Mouse (Mus musculus): ENCODE results near the gene Acad10. TPM values are rescaled to one million over a fixed set of nuclear protein-coding genes. Genes with fewer than 3 reads are reported as not detected.
"Not testable (repeated sequence)": the region's sequence is repeated elsewhere in the genome, so short reads cannot be mapped to it uniquely, and the experiment has no call there.

Acad10 gene
- polyA plus RNA-seq, 2 experiments = 1.7 to 2.2 TPM

GRCm38 (mm10) chr5:121631106-121631647 lies 29.1 kb downstream of the Acad10 start:
- H3K4me2 ChIP-seq (ENCODE audit: low read depth); H3K9ac ChIP-seq (replicated peaks); H3K27ac ChIP-seq; H3K36me3 ChIP-seq (replicated peaks; ENCODE audit: control insufficient read depth, insufficient read depth, low read depth); H3K4me3 ChIP-seq (ENCODE audit: insufficient read depth in 1 of 2, low read depth in 2 of 2, low read length in 2 of 2); H3K9me3 ChIP-seq (ENCODE audit: control insufficient read depth, low read length); DNase-seq (ENCODE audit: low read depth in 3 of 3, low spot score in 3 of 3); H3K27me3 ChIP-seq (ENCODE audit: control insufficient read depth, insufficient read depth, low read length); H3K4me1 ChIP-seq (replicated peaks; ENCODE audit: control insufficient read depth in 2 of 2, insufficient read depth in 2 of 2, low read length in 1 of 2); ATAC-seq (ENCODE audit: insufficient read depth): not testable (repeated sequence)
- 56% methylated on average over 9 of the region's 9 CpGs for WGBS (ENCODE audit: insufficient replicate concordance)
- TF ChIP-seq CTCF (IDR thresholded peaks at IDR 0.05; ENCODE audit: low read depth) = peak; percentile 50

- peak; percentile 22 to 41 (median 28) for DNase-seq (ENCODE audit: low read depth in 3 of 3, low spot score in 3 of 3)
Measured at GRCm38 (mm10) chr5:121627871-121628270, 32.4 kb downstream of the Acad10 start.

GRCm38 (mm10) chr5:121623241-121623640 lies 37.1 kb downstream of the Acad10 start:
- Histone ChIP-seq H3K4me1 (replicated peaks; ENCODE audit: control insufficient read depth in 2 of 2, insufficient read depth in 2 of 2, low read length in 1 of 2) (peaks cover 0 to 3% of the 10 kb centered on the region in 2 experiments; a peak in 3 of 4 replicates), H3K27ac (no peak overlapping the region), H3K4me2 (ENCODE audit: low read depth) (no peak overlapping the region), H3K9ac (replicated peaks) (no peak overlapping the region), H3K27me3 (ENCODE audit: control insufficient read depth, insufficient read depth, low read length) (no peaks in the 10 kb centered on the region), H3K36me3 (replicated peaks; ENCODE audit: control insufficient read depth, insufficient read depth, low read depth) (no peaks in the 10 kb centered on the region), H3K9me3 (ENCODE audit: control insufficient read depth, low read length) (no peaks in the 10 kb centered on the region), H3K4me3 (ENCODE audit: insufficient read depth in 1 of 2, low read depth in 2 of 2, low read length in 2 of 2) (no peak overlapping the region)
- DNase-seq (ENCODE audit: low read depth in 3 of 3, low spot score in 3 of 3) = no peak
- WGBS (ENCODE audit: insufficient replicate concordance) = 76% methylated on average over 3 of the region's 3 CpGs
- ATAC-seq (ENCODE audit: insufficient read depth) = no peak
- TF ChIP-seq CTCF (IDR thresholded peaks at IDR 0.05; ENCODE audit: low read depth) = no peak
- TF ChIP-seq EP300 (IDR thresholded peaks at IDR 0.05; ENCODE audit: low read depth) = no peak

More at GRCm38 (mm10) chr5:121627871-121628270, 32.4 kb downstream of the Acad10 start:
- Histone ChIP-seq H3K4me2 (ENCODE audit: low read depth) (no peak overlapping the region), H3K36me3 (replicated peaks; ENCODE audit: control insufficient read depth, insufficient read depth, low read depth) (no peaks in the 10 kb centered on the region), H3K4me1 (replicated peaks; ENCODE audit: control insufficient read depth in 2 of 2, insufficient read depth in 2 of 2, low read length in 1 of 2) (no peaks in the 10 kb centered on the region), H3K9ac (replicated peaks) (no peak overlapping the region), H3K27ac (no peak overlapping the region), H3K9me3 (ENCODE audit: control insufficient read depth, low read length) (no peaks in the 10 kb centered on the region), H3K27me3 (ENCODE audit: control insufficient read depth, insufficient read depth, low read length) (no peaks in the 10 kb centered on the region), H3K4me3 (ENCODE audit: insufficient read depth in 1 of 2, low read depth in 2 of 2, low read length in 2 of 2) (no peak overlapping the region)
- 0% methylated on average over 1 of the region's 1 CpGs for WGBS (ENCODE audit: insufficient replicate concordance)
- TF ChIP-seq CTCF (IDR thresholded peaks at IDR 0.05; ENCODE audit: low read depth) (peak; percentile 94), EP300 (IDR thresholded peaks at IDR 0.05; ENCODE audit: low read depth) (no peak)
- no peak for ATAC-seq (ENCODE audit: insufficient read depth)

GRCm38 (mm10) chr5:121621102-121621501 lies 39.2 kb downstream of the Acad10 start:
- Histone ChIP-seq H3K4me3 (ENCODE audit: insufficient read depth in 1 of 2, low read depth in 2 of 2, low read length in 2 of 2) (no peak overlapping the region), H3K4me2 (ENCODE audit: low read depth) (no peak overlapping the region), H3K9ac (replicated peaks) (no peak overlapping the region), H3K9me3 (ENCODE audit: control insufficient read depth, low read length) (no peaks in the 10 kb centered on the region), H3K4me1 (replicated peaks; ENCODE audit: control insufficient read depth in 2 of 2, insufficient read depth in 2 of 2, low read length in 1 of 2) (peaks cover 0 to 9% of the 10 kb centered on the region in 2 experiments; a peak in 3 of 4 replicates), H3K27ac (no peak overlapping the region), H3K36me3 (replicated peaks; ENCODE audit: control insufficient read depth, insufficient read depth, low read depth) (no peaks in the 10 kb centered on the region), H3K27me3 (ENCODE audit: control insufficient read depth, insufficient read depth, low read length) (no peaks in the 10 kb centered on the region)
- DNase-seq (ENCODE audit: low read depth in 3 of 3, low spot score in 3 of 3) (no peak), ATAC-seq (ENCODE audit: insufficient read depth) (no peak)
- no peak for TF ChIP-seq EP300 (IDR thresholded peaks at IDR 0.05; ENCODE audit: low read depth)
- no peak for TF ChIP-seq CTCF (IDR thresholded peaks at IDR 0.05; ENCODE audit: low read depth)
- WGBS (ENCODE audit: insufficient replicate concordance) = 87% methylated on average over 5 of the region's 5 CpGs

- H3K36me3 ChIP-seq (replicated peaks; ENCODE audit: control insufficient read depth, insufficient read depth, low read depth) = no peaks in the 10 kb centered on the region
- WGBS (ENCODE audit: insufficient replicate concordance) = 1% methylated on average over 42 of the region's 58 CpGs
- peak within 1 kb of the TSS; percentile 28 for H3K27ac ChIP-seq
- H3K9ac ChIP-seq (replicated peaks) = peak within 1 kb of the TSS; percentile 82
- H3K9me3 ChIP-seq (ENCODE audit: control insufficient read depth, low read length) = no peaks in the 10 kb centered on the region
- peak within 1 kb of the TSS; percentile 85 for H3K4me2 ChIP-seq (ENCODE audit: low read depth)
- DNase-seq (ENCODE audit: low read depth in 3 of 3, low spot score in 3 of 3) (peak; percentile 60 to 66 (median 64)), ATAC-seq (ENCODE audit: insufficient read depth) (peak; percentile 86)
- H3K27me3 ChIP-seq (ENCODE audit: control insufficient read depth, insufficient read depth, low read length) = no peaks in the 10 kb centered on the region
- peak within 1 kb of the TSS; percentile 81 to 89 for H3K4me3 ChIP-seq (ENCODE audit: insufficient read depth in 1 of 2, low read depth in 2 of 2, low read length in 2 of 2)
- peaks cover 0 to 9% of the 10 kb centered on the region in 2 experiments; a peak in 3 of 4 replicates for H3K4me1 ChIP-seq (replicated peaks; ENCODE audit: control insufficient read depth in 2 of 2, insufficient read depth in 2 of 2, low read length in 1 of 2)
- TF ChIP-seq EP300 (IDR thresholded peaks at IDR 0.05; ENCODE audit: low read depth) (no peak), CTCF (IDR thresholded peaks at IDR 0.05; ENCODE audit: low read depth) (no peak; the same call in 1 of the 2 replicates)
Measured at GRCm38 (mm10) chr5:121618592-121619513, 41.5 kb downstream of the Acad10 start, which contains the start of gene Acad12. Gene Acad12 (minus strand): TSS chr5:121618938.

- not testable (repeated sequence) for DNase-seq (ENCODE audit: low read depth in 3 of 3, low spot score in 3 of 3); H3K27me3 ChIP-seq (ENCODE audit: control insufficient read depth, insufficient read depth, low read length); ATAC-seq (ENCODE audit: insufficient read depth); H3K27ac ChIP-seq; H3K9ac ChIP-seq (replicated peaks); H3K9me3 ChIP-seq (ENCODE audit: control insufficient read depth, low read length); H3K4me3 ChIP-seq (ENCODE audit: insufficient read depth in 1 of 2, low read depth in 2 of 2, low read length in 2 of 2); H3K4me2 ChIP-seq (ENCODE audit: low read depth); H3K36me3 ChIP-seq (replicated peaks; ENCODE audit: control insufficient read depth, insufficient read depth, low read depth); H3K4me1 ChIP-seq (replicated peaks; ENCODE audit: control insufficient read depth in 2 of 2, insufficient read depth in 2 of 2, low read length in 1 of 2)
- 54% methylated on average over 3 of the region's 3 CpGs for WGBS (ENCODE audit: insufficient replicate concordance)
Measured at GRCm38 (mm10) chr5:121614921-121615320, 45.4 kb downstream of the Acad10 start.
